Mouse (Mus musculus): ENCODE data around the gene 2010005H15Rik.

GRCm38 (mm10) chr16:36203846-36204245 is 17.4 kb upstream of the 2010005H15Rik start:
- TF ChIP-seq CTCF (IDR thresholded peaks at IDR 0.05; ENCODE audit: insufficient read depth, low read depth, low read length) (no peak), POLR2A (IDR thresholded peaks at IDR 0.05; ENCODE audit: insufficient read depth, low read depth, low read length) (no peak)

All from olfactory bulb, adult 2 months (tissue).